Mouse (Mus musculus) gastrocnemius, postnatal 36 days (tissue): ENCODE measurements at regions not wholly inside any gene's neighbourhood (a gene's known extent, or its start where the extent isn't known, plus 50 kb on each side); places are given as distances from the start of the nearest gene placed in this dataset.

Source experiments
- DNase-seq, 2 experiments: peaks; one replicate each; pipeline ENCODE4 v3.0.0; 2022
- intact Hi-C: fragments of 180-260 bp; cut with DNase I; formaldehyde crosslinking; loops from one replicate; pipeline ENCODE4 v1.15.1; 2025

DNA sequence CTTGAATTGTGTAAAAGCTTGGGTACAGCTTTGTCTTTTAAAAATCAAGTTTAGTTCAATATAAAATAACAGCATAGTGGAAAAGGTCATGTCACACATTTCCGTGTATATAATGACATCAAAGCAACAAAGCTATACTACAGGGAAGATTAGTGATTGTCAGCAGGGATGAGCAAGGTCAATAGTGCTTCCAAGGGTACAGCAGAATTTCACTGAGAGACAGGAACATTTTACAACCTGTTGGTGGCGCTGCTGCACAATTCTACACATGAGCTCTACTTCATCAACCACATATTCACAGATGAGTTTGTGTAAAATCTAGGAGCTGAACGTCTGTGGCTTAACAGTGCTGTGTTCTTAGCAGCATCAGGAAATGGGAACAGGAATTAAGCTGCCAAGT is 74.3 kb upstream of the A2m start:
- no peak for DNase-seq
- intact Hi-C loops, result loop anchor here (5.0 kb wide), 1 partner anchor 746 kb away; the partner anchor contains the start of gene M6pr

DNA sequence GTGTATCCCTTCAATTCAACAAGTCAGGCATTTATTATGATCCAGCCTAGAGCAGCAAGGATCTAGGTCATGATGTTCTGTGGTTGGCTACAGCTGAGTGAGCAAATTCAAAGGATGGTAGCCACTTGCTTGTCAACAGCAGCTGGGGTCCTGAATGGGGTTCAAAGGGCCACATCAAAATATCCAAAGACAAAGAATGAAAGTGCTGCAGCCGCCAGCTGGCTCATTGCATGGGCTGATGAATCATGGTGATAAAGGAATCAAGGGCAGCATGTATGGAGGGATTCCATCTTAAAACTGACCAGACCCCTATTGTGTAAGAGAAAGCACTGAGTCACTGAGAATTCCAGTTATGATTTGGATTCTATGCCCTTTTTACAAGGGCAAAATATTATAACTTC is 74.8 kb upstream of the A2m start:
- intact Hi-C loops, result loop anchor here (5.0 kb wide), 1 partner anchor 747 kb away; the partner anchor contains the start of gene M6pr
- no peak for DNase-seq

DNA sequence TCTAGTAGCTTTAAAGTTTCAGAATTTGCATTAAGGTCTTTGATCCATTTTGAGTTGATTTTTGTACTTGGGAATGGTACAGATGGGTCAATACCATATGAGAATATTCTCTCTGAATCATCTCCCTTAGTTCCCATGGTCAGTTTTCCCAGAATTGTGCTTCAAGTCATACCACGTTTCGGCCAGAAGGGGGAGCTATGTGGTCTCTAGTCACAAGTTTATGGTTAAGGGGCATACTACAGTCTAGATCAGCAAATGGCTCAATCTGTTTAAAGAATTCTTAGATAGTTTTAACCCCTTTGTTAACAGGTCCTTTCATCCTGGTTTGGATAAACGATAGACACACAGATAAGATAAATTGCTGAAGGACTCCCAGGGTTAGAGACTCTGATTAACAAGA is 78.7 kb upstream of the A2m start:
- intact Hi-C loops, result no loop called here
- no peak for DNase-seq

DNA sequence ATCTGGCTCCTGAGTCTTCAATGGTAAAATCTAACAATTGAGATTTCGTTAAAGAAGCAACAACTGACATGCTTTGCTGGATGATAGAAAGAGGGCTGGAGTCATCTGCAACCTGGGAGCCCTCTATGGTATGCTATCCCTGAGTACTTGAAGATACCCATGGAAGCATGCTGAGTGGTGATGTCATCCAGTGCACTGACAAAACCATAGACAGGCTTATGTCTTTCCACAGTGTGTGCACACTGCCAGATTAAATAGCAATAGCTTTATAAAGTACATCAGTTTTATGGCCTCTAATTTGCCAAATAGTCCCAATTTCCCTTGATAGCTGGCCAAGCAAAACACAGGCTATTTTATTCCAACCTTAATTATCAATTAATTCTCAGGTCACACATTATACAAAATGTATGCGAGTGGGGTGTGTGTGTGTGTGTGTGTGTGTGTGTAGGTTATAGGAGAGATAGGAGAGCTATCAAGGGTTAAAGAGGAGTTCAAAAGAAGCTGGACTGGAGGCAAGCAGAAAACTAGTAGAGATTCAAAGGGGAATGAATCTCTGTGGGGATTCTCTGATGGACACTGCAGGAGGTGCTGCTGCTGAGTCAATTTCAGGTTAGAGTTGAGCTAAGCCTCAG is 80.1 kb upstream of the Iqsec3 start:
- DNase-seq, result no peak
- intact Hi-C loops, result no loop called here

DNA sequence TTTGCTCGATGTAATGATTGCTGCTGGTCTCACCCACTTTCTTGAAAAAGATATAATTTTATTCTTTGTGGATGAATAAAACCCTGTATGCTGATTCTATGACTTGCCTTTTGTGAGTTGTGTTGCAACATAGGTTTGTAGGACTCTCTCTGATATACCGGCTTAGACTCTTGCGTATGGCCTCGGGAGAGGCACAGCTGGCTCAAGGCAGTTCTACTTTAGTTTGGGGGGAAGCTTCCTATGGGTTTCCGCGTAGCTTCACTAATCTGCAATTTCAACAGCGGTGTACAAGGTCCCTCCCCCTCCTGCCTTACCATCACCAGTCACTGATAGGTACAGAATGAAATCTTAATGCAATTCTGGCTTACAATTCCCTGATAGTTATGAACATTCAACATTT is 60.0 kb upstream of the Iqsec3 start:
- intact Hi-C loops, result loop anchor here (1.0 to 10.0 kb wide), 3 partner anchors 169 to 263 kb away; no protein-coding TSS in a partner anchor
- no peak for DNase-seq

DNA sequence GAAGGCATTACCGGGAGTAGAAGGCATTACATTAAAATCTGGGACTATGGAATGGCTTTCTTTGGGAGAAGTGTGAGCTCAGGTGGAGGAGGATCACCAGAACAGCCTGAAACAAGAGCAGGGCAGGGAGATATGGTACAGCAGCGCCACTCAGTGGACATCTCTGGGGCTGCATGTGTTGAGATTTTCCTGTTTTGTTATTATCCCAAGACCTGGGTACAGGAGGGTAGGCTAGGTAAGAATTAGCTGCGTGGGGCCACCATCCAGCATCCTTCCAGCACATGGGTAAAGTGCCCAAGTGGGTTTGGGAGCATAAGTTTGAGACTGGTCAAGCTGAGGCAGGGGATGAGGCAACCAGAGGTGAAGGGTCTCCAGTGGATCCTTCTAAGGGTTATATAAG is 59.4 kb upstream of the Iqsec3 start:
- intact Hi-C loops, result loop anchor here (1.0 to 10.0 kb wide), 3 partner anchors 168 to 262 kb away; no protein-coding TSS in a partner anchor
- peak in 1 of 2 experiments; percentile 48 for DNase-seq

DNA sequence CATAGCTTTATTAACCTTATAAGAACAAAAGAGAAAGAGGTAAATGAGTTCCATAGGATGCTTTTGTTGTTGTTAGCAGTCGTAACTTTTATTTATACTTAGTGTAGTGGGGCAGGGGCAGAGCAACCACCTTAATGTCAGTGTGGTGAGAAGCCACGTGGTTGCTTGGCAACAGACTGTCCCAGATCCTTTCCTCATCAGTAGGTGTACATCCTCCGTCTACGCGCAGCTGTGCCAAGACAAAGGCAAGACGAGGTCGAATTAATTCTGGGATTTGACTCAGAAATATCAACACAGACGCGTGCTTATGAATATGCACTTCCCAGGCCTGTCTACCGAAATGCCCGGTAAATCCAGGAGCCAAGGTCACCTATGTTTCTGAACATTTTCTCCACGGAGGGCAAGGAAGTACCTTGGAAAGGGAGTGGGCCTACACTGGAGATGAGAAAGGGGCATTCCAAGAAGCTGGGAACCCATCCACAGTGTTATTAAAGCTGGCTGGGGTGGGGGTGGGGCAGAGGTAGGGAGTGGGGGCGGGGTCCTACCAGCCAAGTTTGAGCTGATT is 58.4 kb upstream of the Iqsec3 start:
- intact Hi-C loops, result loop anchor here (2.0 to 10.0 kb wide), 2 partner anchors 167 to 261 kb away; no protein-coding TSS in a partner anchor
- no peak for DNase-seq

DNA sequence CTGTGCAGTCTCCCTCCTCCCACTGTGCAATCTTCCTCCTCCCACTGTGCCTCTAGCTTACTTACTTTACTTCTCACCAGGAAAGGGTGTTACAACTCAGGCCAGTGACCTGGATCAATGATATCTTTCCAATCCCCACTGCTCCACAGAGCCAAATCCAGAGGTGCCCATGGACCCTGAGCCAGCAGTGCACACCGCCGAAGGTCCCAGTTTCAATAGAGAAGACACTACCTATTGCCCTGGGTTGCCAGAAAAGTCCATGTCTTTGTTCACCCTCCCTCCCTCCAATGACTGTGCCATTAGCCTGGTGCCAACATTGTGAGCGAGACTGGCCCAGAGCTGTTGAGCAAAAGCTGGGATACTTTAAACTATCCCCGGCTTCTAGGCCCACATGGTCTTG is 53.8 kb upstream of the Iqsec3 start:
- intact Hi-C loops, result no loop called here
- no peak for DNase-seq

DNA sequence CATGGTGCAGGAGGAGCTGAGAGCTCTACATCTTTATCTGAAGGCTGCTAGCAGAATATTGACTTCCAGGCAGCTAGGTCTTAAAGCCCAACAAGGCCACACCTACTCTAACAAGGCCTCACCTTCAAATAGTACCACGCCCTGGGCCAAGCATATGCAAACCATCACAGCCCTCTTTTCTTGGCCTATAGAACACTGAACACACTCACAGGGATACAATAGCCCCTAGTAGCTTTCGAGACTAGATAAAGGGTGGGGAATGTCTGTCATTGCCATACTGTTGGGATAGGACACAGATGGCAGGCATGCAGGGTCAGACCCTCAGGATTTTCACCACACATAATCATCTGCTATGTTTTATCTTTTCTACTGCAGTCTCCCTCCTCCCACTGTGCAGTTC is 52.6 kb upstream of the Iqsec3 start:
- intact Hi-C loops, result no loop called here
- no peak for DNase-seq

DNA sequence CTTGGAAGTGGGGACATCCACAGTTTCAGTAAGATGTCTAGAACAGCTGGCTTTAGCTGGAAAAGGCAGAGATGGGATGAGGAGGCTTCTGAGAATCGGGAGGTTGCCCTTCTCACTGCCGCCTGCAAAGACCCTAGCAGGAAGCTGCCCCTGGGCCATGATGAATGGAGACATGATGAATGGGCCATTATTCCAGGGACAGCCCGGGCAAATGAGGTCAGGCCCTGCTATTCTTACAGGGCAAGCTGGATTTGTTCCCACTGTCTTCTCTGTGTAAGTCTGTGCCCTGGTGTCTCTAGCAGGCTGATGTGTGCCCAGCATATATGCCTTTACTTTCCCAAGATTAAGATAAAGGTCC is 51.1 kb upstream of the Iqsec3 start:
- no peak for DNase-seq
- intact Hi-C loops, result no loop called here

DNA sequence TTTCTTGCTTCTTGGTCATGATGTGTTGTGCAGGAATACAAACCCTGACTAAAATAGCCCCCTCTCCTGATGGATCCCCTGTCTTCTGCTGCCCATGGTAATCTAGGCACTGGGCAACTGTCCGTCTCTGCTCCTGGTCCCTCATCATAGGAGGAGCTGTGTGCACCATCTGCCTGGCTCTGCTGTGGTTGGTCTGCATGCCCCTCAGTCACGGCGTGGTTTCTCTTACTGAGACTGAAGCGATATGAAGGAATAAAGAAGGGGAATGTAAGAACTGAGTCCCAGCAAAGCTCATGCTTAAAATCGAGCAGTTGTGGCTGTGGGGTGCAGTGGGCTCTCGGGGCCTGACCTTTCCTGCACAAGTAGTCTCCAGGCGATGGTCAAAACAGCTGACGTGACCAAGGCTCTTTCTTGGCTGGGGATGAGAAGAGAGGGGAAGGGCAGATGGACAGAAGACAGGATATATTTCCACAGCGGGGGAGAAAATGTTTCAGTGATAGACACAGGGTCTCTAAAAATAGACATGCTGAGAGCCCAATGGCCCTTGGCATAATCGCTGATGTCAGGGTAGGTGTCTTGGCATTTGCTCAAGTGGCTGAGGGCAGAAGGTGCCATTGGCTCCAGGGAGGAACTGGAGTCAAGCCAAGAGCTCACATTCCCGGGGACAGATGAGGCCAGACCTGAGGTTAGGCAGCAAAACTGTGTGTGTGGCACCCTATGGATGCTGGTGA is 50.6 kb upstream of the Iqsec3 start:
- intact Hi-C loops, result no loop called here
- DNase-seq, result peak in 1 of 2 experiments; percentile 36
